Mouse (Mus musculus): Measurements from ENCODE around the gene Slc3a1.

DNA sequence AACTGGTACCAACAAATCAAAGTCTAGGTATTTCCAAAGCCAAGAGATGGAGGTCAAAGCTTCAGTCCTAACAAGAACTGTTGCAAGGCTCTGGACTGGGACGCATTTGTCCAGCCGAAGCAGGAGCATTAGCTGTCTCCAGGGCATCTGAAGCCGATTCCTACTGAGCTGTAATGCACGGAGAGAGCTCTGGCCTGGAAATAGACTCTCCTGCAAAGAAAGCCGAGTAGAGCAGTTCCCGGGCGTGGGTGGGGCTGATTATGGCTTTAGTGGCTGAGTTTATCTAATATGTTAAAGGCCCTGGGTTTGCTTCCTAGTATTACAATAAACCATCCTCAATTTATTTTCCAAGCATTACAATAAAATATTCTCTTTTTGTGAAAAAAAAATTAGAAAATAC lies 45.0 kb downstream of the Slc3a1 start:
- TF ChIP-seq CTCF (IDR thresholded peaks at IDR 0.05; ENCODE audit: extremely low read depth, insufficient read depth, insufficient read length, insufficient replicate concordance), result no peak
- no peak for TF ChIP-seq POLR2A (IDR thresholded peaks at IDR 0.05; ENCODE audit: low read depth, low read length)

All from spleen, adult 2 months (tissue).